Mouse (Mus musculus) heart, postnatal 14 days (tissue): ENCODE measurements around the gene Igsf6. TPM values are rescaled to one million over a fixed set of nuclear protein-coding genes. Genes with fewer than 3 reads are reported as not detected.

Experiments
- DNase-seq, 2 experiments: peaks; one replicate each; pipeline ENCODE4 v3.0.0; 2021 to 2022
- intact Hi-C: fragments of 180-260 bp; cut with DNase I; formaldehyde crosslinking; loops from one replicate; pipeline ENCODE4 v1.15.1; 2025
- total RNA-seq, 2 experiments: library from RNA; stranded (reverse); gene quantifications; 2 replicates each; pipeline ENCODE4 v1.2.3; 2021

Gene Igsf6
- total RNA-seq, 2 experiments from 2014 or later, result 1.3 to 1.4 TPM

DNA sequence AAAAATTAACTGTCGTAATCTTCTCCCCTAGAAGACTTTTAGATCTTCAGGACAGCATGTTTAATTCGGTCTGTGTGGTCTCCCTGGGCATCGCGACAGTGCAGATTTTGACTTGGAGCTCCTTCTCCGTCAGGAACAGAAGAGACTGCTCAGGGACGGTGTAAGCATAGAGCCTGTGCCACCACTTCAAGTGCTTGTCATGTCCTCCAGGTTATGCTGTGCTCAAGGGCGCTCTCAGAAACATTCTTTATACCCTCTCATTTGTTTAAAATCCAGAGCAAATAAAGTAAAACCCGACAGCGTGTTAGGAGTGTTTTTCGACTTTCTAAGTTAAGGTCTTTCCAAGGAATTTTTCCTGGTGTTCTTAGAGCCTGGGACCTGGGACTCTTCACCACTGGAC, 59.9 kb downstream of the Igsf6 start:
- intact Hi-C loops, result loop anchor here (10.0 kb wide), 1 partner anchor 110 kb away; no protein-coding TSS in a partner anchor
- no peak for DNase-seq

Other genes starting within 250 kb of the Igsf6 start
- 10 to 100 TPM; 30.0 to 34.2 TPM for gene Eef2k, start 231.7 kb downstream of the Igsf6 start, total RNA-seq
- 10 to 100 TPM; 10.7 to 10.9 TPM for gene Polr3e, start 156.8 kb downstream of the Igsf6 start, total RNA-seq
- 10 to 100 TPM; 24.1 to 24.8 TPM for gene Cdr2, start 92.3 kb downstream of the Igsf6 start, total RNA-seq
- not detected for gene Mfsd13b, start 92.1 kb downstream of the Igsf6 start, total RNA-seq
- gene Mettl9, start 40.1 kb downstream of the Igsf6 start, total RNA-seq, result 10 to 100 TPM; 78.8 to 94.3 TPM
- 1 to 10 TPM in 1 of 2 experiments, under 1 TPM in 1; 0.88 to 2.0 TPM for gene Otoa, start 7.1 kb upstream of the Igsf6 start, total RNA-seq